7 mouse cellular contexts compared by ENCODE assay signal in genomic region chr13:102898374-102899131, GRCm38 (mm10).
DNase-seq lines count a peak whose midpoint lies in the region; ATAC-seq and TF ChIP-seq lines count a peak whose summit lies in the region.

No protein-coding gene starts in this region.

- peak; percentile 71 for DNase-seq in ZHBTc4 (ENCODE audit: low read depth, low spot score)
- peak; percentile 24 to 63 for DNase-seq in gastrocnemius, adult 8-10 months (ENCODE audit: low spot score in 2 of 2)
- peak; percentile 86 for DNase-seq in lung, postnatal 0 days (ENCODE audit: low spot score)
- no peak for DNase-seq in thymus, adult 2 months

- no peak overlapping the region for H3K4me2 ChIP-seq in intestine, embryonic 16.5 days (ENCODE audit: low read depth, low read length)
- peak overlapping the region; percentile 6 for H3K4me2 ChIP-seq in lung, postnatal 0 days (replicated peaks; ENCODE audit: low read depth, low read length)
- peak overlapping the region; percentile 32 for H3K4me2 ChIP-seq in stomach, embryonic 16.5 days (ENCODE audit: low read depth, low read length)

- TF ChIP-seq CTCF in E14TG2a.4 (conservative IDR thresholded peaks at IDR 0.05; ENCODE audit: low read length) = no peak
- TF ChIP-seq CTCF in lung, postnatal 0 days (IDR thresholded peaks at IDR 0.05) = no peak
- TF ChIP-seq CTCF in thymus, adult 2 months (IDR thresholded peaks at IDR 0.05; ENCODE audit: borderline replicate concordance, control insufficient read depth, extremely low read depth, insufficient read depth, low read length, poor library complexity) = no peak

- peak overlapping the region; percentile 67 for H3K4me3 ChIP-seq in E14TG2a.4 (replicated peaks; ENCODE audit: low read length)
- H3K4me3 ChIP-seq in intestine, embryonic 16.5 days (ENCODE audit: low read length) = no peak overlapping the region
- no peak overlapping the region for H3K4me3 ChIP-seq in lung, postnatal 0 days (ENCODE audit: low read depth, low read length)
- H3K4me3 ChIP-seq in stomach, embryonic 16.5 days (replicated peaks; ENCODE audit: low read length) = no peak overlapping the region
- H3K4me3 ChIP-seq in thymus, adult 2 months (ENCODE audit: control insufficient read depth, insufficient read depth, low read length) = no peak overlapping the region

- H3K27ac ChIP-seq in intestine, embryonic 16.5 days (ENCODE audit: low read length) = peak overlapping the region; percentile 83
- peak overlapping the region; percentile 75 for H3K27ac ChIP-seq in lung, postnatal 0 days (ENCODE audit: low read length)
- peak overlapping the region; percentile 86 for H3K27ac ChIP-seq in stomach, embryonic 16.5 days (ENCODE audit: low read length)
- no peak overlapping the region for H3K27ac ChIP-seq in thymus, adult 2 months (ENCODE audit: control insufficient read depth, insufficient read depth, low read length)

- no peak for TF ChIP-seq EP300 in lung, postnatal 0 days (IDR thresholded peaks at IDR 0.05)

- no peaks in the 10 kb centered on the region for H3K36me3 ChIP-seq in E14TG2a.4 (ENCODE audit: insufficient read depth, low read length)
- no peaks in the 10 kb centered on the region for H3K36me3 ChIP-seq in intestine, embryonic 16.5 days (ENCODE audit: control insufficient read depth, insufficient read depth, low read length)
- no peaks in the 10 kb centered on the region for H3K36me3 ChIP-seq in lung, postnatal 0 days (ENCODE audit: insufficient read depth, low read length)
- H3K36me3 ChIP-seq in stomach, embryonic 16.5 days (ENCODE audit: control insufficient read depth, insufficient read depth, low read length) = no peaks in the 10 kb centered on the region
- H3K36me3 ChIP-seq in thymus, adult 2 months (ENCODE audit: control insufficient read depth, insufficient read depth, low read length) = no peaks in the 10 kb centered on the region

- H3K9me3 ChIP-seq in E14TG2a.4 (ENCODE audit: low read length) = no peaks in the 10 kb centered on the region
- H3K9me3 ChIP-seq in intestine, embryonic 16.5 days (ENCODE audit: control insufficient read depth, low read length) = no peaks in the 10 kb centered on the region
- H3K9me3 ChIP-seq in lung, postnatal 0 days (ENCODE audit: low read length) = no peaks in the 10 kb centered on the region
- no peaks in the 10 kb centered on the region for H3K9me3 ChIP-seq in stomach, embryonic 16.5 days (replicated peaks; ENCODE audit: control insufficient read depth, low read length)

- no peak for TF ChIP-seq POLR2A in thymus, adult 2 months (IDR thresholded peaks at IDR 0.05; ENCODE audit: control insufficient read depth, extremely low read depth, insufficient read depth, low read length, poor library complexity)

- 42% methylated on average over 15 of the region's 15 CpGs for WGBS in intestine, embryonic 16.5 days
- WGBS in lung, postnatal 0 days = 33% methylated on average over 15 of the region's 15 CpGs
- 46% methylated on average over 15 of the region's 15 CpGs for WGBS in stomach, embryonic 16.5 days
- 48% methylated on average over 15 of the region's 15 CpGs for WGBS in thymus, adult 2 months

- H3K27me3 ChIP-seq in E14TG2a.4 (ENCODE audit: insufficient read depth, low read length) = no peaks in the 10 kb centered on the region
- no peaks in the 10 kb centered on the region for H3K27me3 ChIP-seq in intestine, embryonic 16.5 days (replicated peaks; ENCODE audit: control insufficient read depth, insufficient read depth, low read length)
- H3K27me3 ChIP-seq in lung, postnatal 0 days (replicated peaks; ENCODE audit: insufficient read depth, low read length) = no peaks in the 10 kb centered on the region
- H3K27me3 ChIP-seq in stomach, embryonic 16.5 days (ENCODE audit: control insufficient read depth, insufficient read depth, low read length) = no peaks in the 10 kb centered on the region
- H3K27me3 ChIP-seq in thymus, adult 2 months (ENCODE audit: control insufficient read depth, insufficient read depth, low read length) = no peaks in the 10 kb centered on the region

- peak overlapping the region; percentile 31; the same call in 1 of the 2 replicates for H3K9ac ChIP-seq in intestine, embryonic 16.5 days (ENCODE audit: low read depth, low read length)
- H3K9ac ChIP-seq in lung, postnatal 0 days (replicated peaks; ENCODE audit: low read depth) = no peak overlapping the region
- H3K9ac ChIP-seq in stomach, embryonic 16.5 days (ENCODE audit: low read length) = peak overlapping the region; percentile 46; the same call in 1 of the 2 replicates

- H3K4me1 ChIP-seq in E14TG2a.4 (replicated peaks; ENCODE audit: low read depth, low read length) = peaks cover 73% of the 10 kb centered on the region
- H3K4me1 ChIP-seq in intestine, embryonic 16.5 days (ENCODE audit: control insufficient read depth, insufficient read depth, low read length) = peaks cover 41% of the 10 kb centered on the region
- H3K4me1 ChIP-seq in lung, postnatal 0 days (ENCODE audit: insufficient read depth, low read depth, low read length) = peaks cover 31% of the 10 kb centered on the region; the same call in 1 of the 2 replicates
- peaks cover 63% of the 10 kb centered on the region for H3K4me1 ChIP-seq in stomach, embryonic 16.5 days (ENCODE audit: control insufficient read depth, insufficient read depth, low read length)
- peaks cover 21% of the 10 kb centered on the region for H3K4me1 ChIP-seq in thymus, adult 2 months (replicated peaks; ENCODE audit: control insufficient read depth, insufficient read depth, low read length)

- ATAC-seq in intestine, embryonic 16.5 days = peak; percentile 82
- ATAC-seq in lung, postnatal 0 days = peak; percentile 90
- ATAC-seq in stomach, embryonic 16.5 days (ENCODE audit: insufficient read depth, low FRiP score) = peak; percentile 75
